Mouse (Mus musculus) gastrocnemius, adult 2 months (tissue): Measurements from ENCODE around the gene Nid2. TPM values are rescaled to one million over a fixed set of nuclear protein-coding genes. Genes with fewer than 3 reads are reported as not detected.
A peak's percentile ranks its signal among the peaks of the same experiment; 100 is the strongest.

Experiments
- DNase-seq: peaks from one replicate; pipeline ENCODE4 v3.0.0; 2022
- H3K27ac ChIP-seq: fragments of 200-600 bp; 2 replicates; pipeline ENCODE4 v1.8.1; 2022; ENCODE audit warnings: mild to moderate bottlenecking
- H3K4me3 ChIP-seq: fragments of 200-600 bp; 2 replicates; pipeline ENCODE4 v1.8.1; 2022; ENCODE audit warnings: mild to moderate bottlenecking, moderate library complexity
- CTCF ChIP-seq: fragments of 200-600 bp; IDR thresholded peaks from 2 replicates; pipeline ENCODE4 v1.8.1; 2022; ENCODE audit warnings: antibody characterized with exemption, mild to moderate bottlenecking, moderate library complexity
- intact Hi-C: fragments of 180-260 bp; cut with DNase I; formaldehyde crosslinking; loops from one replicate; pipeline ENCODE4 v1.15.1; 2025
- long read RNA-seq, 2 experiments: library from polyadenylated mRNA; stranded (forward); transcript quantifications; one replicate each; pipeline ENCODE4 v2.0.0; 2021
- total RNA-seq, 2 experiments: library from RNA; stranded (reverse); gene quantifications; 2 replicates each; pipeline ENCODE4 v1.2.3; 2021

Nid2 gene
- 1 to 10 TPM; 6.5 to 7.6 TPM for total RNA-seq
- long read RNA-seq, experiment 1, full-length matches to known transcripts: 7 of 9 reads
- long read RNA-seq, experiment 1, partial matches to known transcripts: 1 of 9 reads
- long read RNA-seq, experiment 1, other reads (novel, unspliced or antisense): 1 of 9 reads
- long read RNA-seq, experiment 2, full-length matches to known transcripts: 4 of 4 reads
- long read RNA-seq, experiment 2, partial matches to known transcripts: 0 of 4 reads
- long read RNA-seq, experiment 2, other reads (novel, unspliced or antisense): 0 of 4 reads

DNA sequence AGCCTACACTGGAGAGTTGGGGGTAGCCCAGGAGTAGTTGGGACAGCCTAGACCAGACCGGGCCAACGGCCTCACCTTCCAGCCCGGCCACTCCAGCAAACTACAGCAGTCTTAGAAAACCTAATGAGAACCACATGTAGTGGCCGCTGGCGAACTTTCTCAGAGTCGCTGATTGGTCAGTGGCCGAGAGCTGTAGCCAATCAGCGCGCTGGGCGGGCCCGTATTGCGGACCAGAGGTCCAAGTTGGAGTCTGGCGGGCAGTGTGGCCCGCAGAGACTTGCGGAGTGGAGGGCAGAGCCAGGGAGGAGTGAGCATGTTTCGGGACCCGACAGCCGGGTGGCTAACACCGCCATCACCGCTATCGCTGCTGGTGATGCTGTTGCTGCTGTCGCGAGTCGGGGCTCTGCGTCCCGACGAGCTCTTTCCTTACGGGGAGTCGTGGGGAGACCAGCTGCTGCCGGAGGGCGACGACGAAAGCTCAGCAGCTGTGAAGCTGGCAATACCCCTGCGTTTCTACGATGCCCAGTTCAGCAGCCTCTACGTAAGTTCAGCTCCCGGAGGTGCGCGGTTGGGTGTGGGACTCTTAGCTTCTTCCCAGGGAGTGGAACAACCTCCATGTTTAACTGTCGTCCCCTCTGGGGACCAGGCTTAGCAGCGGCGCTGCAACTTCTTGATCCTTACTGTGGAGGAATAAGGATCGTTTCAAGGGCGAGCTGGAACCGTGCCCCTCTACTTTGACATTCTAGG, at the start of gene Nid2:
Nid2 (plus strand) TSS at position 241 of the 747 bp plus-strand sequence.
- peak; percentile 95 for DNase-seq
- TF ChIP-seq CTCF: no peak
- intact Hi-C loops: loop anchor here (5.0 kb wide), 1 partner anchor 66 kb away; no protein-coding TSS in a partner anchor
- peak within 1 kb of the TSS; percentile 74 for H3K4me3 ChIP-seq
- peak within 1 kb of the TSS; percentile 87 for H3K27ac ChIP-seq

DNA sequence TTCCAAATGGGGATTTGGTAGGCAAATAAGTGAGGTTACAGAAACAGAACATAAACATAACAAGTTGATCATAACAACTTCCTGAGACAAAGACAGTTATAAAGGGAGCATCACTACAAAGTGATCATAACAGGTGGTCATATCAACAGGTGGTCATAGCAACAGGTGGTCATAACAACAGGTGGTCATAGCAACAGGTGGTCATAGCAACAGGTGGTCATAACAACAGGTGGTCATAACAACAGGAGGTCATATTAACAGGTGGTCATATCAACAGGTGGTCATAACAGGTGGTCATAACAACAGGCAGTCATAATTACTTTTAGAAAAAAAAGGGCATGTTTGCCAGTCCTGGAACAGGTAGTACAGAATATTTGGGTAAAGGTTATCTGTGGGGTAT, 49.5 kb upstream of the Nid2 start:
- H3K4me3 ChIP-seq: no peak overlapping the region
- intact Hi-C loops: no loop called here
- no peak for TF ChIP-seq CTCF
- H3K27ac ChIP-seq: no peak overlapping the region
- DNase-seq: no peak

DNA sequence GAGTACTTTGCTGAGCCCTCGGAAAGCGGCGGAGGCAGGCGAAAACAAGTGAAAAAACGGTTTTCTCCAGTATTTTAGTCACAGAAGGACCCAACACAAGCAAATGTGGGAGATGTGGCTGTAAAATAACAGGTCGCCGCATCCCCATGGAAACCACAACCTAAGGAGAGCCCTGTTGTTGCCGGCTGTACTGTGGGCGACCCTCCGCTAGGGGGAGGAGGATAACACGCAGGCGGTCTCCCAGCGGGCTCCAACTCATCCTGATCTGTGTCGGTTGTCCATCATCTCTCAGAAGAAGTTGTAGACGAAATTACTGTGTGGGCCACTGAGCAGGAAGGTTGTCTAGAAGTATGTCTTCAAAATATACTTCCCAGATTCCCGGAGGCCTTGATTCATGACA, 45.4 kb upstream of the Nid2 start:
- H3K4me3 ChIP-seq: no peak overlapping the region
- intact Hi-C loops: loop anchor here (1.0 to 2.0 kb wide), 3 partner anchors 71 to 361 kb away; no protein-coding TSS in a partner anchor

DNA sequence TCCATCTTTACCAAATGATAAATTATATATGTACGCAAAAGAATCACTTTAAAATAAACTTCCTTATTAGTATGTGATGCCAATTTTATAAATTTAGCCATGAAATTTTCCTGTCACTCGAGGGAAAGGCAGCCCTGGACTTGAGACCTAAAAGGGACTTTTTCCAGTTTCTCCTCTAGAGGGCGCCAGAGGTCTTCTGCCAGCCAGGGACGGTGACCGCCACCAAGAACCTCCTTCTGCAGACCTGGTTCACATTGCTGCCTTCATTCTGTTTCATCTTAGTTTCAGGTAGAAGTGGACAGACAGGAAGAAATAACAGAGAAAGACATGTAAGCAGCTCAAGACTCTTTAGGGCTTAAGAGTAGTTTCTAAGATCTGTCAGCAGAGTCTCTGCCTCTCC, 44.6 kb upstream of the Nid2 start:
- peak; percentile 71 for DNase-seq
- no peak; the same call in 1 of the 2 replicates for TF ChIP-seq CTCF
- Histone ChIP-seq H3K27ac (no peak overlapping the region), H3K4me3 (no peak overlapping the region)
- intact Hi-C loops: loop anchor here (1.0 to 2.0 kb wide), 2 partner anchors 70 to 112 kb away; no protein-coding TSS in a partner anchor

More for the DNA sequence above, 45.4 kb upstream of the Nid2 start:
- peak; percentile 97 for TF ChIP-seq CTCF
- no peak overlapping the region for H3K27ac ChIP-seq
- DNase-seq: peak; percentile 83

DNA sequence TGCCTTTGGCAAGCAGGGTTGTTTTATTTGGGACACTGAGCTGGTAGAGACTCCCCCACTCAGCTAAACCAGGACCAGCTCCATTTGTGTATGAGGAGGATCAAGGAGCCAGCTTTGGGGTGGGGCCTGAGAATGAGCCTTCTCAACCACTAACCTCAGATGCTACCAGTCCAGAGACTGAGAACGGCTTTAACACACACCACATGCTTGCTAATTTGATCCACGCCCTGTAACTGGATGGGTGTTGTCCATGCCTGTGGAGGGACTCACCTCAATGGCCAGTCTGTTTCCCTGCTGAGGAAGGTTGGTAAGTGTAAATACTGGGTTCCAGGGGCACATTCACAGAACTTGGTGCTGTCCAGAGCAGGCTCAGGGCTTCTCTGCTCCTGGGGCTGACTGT, 44.1 kb upstream of the Nid2 start:
- intact Hi-C loops: loop anchor here (1.0 to 2.0 kb wide), 2 partner anchors 70 to 111 kb away; no protein-coding TSS in a partner anchor
- TF ChIP-seq CTCF: no peak
- peak overlapping the region; percentile 8; the same call in 1 of the 2 replicates for H3K27ac ChIP-seq
- DNase-seq: no peak
- H3K4me3 ChIP-seq: no peak overlapping the region

DNA sequence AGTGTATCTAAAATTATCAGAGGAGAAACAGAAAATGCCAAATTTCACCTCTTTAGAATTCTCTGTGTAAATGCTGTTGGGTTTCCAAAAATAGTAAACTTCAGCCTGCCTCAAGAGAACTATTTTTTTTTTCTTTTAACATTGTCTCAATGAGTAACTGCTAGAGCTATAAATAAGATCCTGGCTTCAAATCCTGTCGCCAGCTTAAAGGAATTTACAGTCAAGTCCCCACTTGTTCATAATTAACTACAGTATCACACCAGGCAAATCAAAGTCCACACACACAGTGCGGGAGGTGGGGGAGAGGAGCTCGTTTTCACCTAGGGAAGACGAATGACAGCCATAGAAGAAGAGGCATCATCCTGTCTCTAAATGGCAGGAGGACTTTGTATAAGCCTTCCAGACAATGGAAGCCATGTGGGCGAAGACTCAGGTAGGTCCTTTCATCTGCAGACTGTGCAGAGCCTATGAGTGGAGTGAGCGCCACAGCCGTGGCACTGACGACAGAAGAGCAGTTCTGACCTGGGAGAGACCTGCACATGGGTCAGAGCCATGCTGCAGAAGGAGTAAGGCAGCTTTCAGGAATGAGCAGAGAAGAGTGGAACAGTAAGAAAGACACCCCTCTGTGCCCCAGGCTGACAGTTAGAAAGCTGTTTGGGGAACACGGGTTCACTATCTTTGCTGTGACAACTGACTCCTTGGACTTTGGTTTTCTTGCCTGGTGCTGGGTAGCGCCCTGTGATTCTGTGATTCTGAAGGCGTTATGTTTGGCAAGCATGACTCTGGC, 43.2 kb upstream of the Nid2 start:
- TF ChIP-seq CTCF: no peak
- DNase-seq: no peak
- intact Hi-C loops: loop anchor here (2.0 kb wide), 1 partner anchor 69 kb away; no protein-coding TSS in a partner anchor
- H3K4me3 ChIP-seq: no peak overlapping the region
- H3K27ac ChIP-seq: no peak overlapping the region

DNA sequence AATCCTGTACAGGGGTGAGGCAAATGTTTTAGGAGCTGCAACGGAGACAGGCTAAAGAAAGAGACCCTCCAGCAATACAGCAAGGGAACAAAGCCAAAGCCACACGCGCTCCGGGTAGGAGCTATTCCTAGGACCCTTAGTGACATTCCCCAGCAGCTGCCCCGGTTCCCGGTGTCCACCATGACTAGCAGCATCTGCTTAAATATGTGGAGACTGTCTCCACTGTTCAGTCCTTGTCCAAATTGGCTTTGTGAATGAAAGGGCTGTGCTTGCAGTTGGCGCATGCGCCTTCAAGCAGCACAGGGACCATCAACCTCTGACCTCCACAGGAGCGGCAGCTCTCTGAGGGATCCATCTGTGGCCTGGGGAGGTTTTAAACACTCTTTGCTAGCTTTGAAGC, 41.9 kb upstream of the Nid2 start:
- DNase-seq: no peak
- no peak overlapping the region for H3K27ac ChIP-seq
- intact Hi-C loops: no loop called here
- H3K4me3 ChIP-seq: no peak overlapping the region
- no peak for TF ChIP-seq CTCF

DNA sequence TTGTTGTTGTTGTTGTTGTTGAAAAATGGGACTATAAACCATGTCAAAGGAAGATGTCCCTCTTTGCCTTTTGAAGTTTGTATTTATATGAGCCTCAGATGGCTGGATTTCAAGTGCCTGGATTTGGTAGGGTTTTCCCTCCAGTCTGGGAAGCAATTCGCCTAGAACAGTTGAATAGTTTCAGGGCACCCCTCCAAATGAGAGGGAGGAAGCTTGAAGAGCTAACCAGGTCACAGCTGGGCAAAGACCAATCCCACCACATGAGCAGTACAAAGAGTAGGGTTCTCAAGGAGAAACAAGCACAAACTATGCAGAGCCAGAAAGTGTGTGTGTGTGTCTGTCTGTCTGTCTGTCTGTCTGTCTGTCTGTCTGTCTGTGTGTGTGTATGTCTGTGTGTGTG, 39.3 kb upstream of the Nid2 start:
- Histone ChIP-seq H3K4me3 (no peak overlapping the region), H3K27ac (no peak overlapping the region)
- intact Hi-C loops: no loop called here
- no peak for DNase-seq
- TF ChIP-seq CTCF: no peak

DNA sequence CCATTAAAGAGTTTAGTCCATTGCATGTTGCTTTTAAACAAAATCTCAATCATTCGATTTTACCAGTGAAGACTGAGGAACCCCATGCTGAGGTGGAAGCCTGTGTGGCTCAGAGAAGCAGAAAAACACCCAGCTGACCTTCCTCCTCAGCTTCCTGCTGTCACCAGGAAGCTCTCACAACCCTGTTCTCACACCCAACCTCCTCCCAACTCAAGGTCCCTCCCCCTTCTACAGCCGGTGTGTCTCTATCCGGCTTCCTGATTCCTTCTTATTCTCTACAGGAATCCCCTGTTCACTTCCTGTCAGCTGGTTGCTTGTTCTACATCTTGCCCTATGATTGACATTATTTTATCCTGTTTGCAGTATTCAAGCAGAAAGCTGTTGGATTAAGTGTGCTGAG, 38.0 kb upstream of the Nid2 start:
- Histone ChIP-seq H3K27ac (0 out of 2 replicates have a peak overlapping the region, but pooled peaks have one; percentile 12), H3K4me3 (no peak overlapping the region)
- intact Hi-C loops: no loop called here
- DNase-seq: no peak
- TF ChIP-seq CTCF: no peak

DNA sequence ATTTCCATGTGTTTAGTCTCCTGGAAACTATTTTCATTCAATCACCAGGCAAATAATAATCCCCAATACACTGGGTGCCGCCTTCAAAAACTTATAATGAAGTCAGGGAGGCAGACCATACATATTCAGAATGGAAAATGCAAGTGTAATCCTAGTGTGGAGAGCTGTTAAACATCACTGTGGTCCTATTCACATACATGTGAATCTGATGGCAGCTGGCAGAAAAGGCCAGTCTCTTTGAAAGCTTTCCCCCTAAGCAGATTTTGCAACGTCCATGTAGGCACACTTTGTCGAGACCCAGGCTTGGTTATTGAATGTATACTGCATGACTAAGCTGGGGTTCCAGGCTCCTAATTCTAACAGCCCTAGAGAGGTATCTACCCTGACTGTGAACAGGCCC, 32.0 kb upstream of the Nid2 start:
- no peak for TF ChIP-seq CTCF
- no peak for DNase-seq
- intact Hi-C loops: no loop called here
- Histone ChIP-seq H3K27ac (no peak overlapping the region), H3K4me3 (no peak overlapping the region)

DNA sequence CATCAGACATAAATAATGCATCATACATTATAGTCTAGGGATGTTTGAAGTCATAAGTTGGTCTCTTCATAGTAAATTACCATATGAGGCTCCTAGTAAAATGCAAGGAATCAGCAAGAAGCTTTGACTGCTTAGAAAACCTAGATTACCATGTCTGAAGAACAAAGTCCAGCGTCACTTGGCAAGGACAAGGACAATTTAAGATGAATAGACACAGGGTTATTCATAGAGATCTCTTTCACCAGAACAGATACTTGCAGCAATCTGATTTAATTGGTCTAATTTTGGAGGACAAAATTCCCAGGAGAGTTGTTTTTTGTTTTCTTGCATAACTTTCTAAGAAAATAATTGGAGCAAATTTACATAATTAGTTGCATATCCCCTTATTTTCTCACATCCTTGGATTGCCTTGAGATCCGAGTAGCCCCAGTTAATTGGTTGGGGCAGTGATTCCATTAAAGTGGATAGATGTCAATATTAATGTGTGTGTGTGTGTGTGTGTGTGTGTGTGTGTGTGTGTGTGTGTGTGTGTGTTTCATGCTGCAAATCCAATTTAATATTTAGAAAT, 30.9 kb upstream of the Nid2 start:
- Histone ChIP-seq H3K27ac (no peak overlapping the region), H3K4me3 (no peak overlapping the region)
- DNase-seq: no peak
- TF ChIP-seq CTCF: no peak
- intact Hi-C loops: no loop called here

DNA sequence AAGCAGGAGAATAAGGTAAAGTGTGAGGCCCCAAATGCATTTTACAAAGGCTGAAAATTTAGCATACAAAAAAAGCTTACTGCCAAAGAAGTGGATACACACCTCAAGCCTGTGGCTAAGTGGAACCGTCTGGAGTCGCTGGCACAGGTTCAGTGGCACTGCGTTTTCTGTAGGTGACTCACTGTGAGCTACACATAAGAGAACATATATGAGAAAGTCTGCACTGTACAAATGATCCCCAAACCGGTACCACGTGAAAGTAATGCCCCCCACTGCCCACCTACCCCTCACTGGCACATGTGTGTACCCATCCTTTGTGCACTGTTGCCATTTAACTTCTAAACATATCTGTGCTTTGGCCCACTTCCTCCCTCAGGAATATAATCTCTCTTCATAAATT, 22.8 kb upstream of the Nid2 start:
- intact Hi-C loops: no loop called here
- Histone ChIP-seq H3K27ac (peak overlapping the region; percentile 12), H3K4me3 (no peak overlapping the region)
- no peak for TF ChIP-seq CTCF
- DNase-seq: no peak
